Mouse (Mus musculus): ENCODE measurements around the gene Ubtd2.

DNA sequence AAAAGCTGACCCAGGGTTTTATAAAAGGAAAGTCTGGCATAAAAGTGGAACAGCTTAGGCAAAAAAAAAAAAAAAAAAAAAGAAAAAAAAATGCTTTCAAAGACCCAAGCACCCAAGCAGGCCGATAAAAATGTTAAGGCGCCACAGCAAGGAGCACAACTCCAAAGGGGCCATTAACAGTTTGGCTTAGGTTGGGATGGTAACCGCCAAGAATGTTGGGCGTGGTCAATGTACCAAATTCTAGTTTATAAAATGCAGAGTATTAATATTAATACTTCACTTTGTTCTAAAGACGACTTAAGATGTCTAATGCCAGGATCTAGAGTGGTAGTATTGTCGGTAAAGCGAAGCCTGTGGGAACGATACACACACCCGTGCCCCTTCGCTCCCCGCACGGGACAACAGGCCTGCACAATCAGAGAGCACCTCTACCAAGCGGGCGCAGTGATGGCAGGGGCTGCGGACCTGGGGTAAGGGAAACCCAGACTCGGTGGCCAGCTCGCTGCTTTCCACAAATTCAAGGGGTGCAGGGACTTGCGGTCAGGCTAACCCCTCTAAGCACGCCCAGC, 855 bp upstream of the Ubtd2 start:
- TF ChIP-seq POLR2A (IDR thresholded peaks at IDR 0.05; ENCODE audit: low read depth, low read length), result no peak
- no peak for TF ChIP-seq CTCF (IDR thresholded peaks at IDR 0.05; ENCODE audit: extremely low read depth, insufficient read depth, insufficient read length, insufficient replicate concordance)
